Mouse (Mus musculus) olfactory bulb, adult 2 months (tissue): ENCODE results near the gene Sdhc. TPM values are rescaled to one million over a fixed set of nuclear protein-coding genes. Genes with fewer than 3 reads are reported as not detected.

Source experiments
- polyA plus RNA-seq: library from polyadenylated mRNA; stranded (reverse); fragments of >200 nt; gene quantifications from 2 replicates; pipeline ENCODE4 v1.2.4, GENCODE M21; 2012; ENCODE audit warnings: low replicate concordance; ENCODE audit not compliant: missing spikeins, insufficient read depth, insufficient read length

The Sdhc gene
- polyA plus RNA-seq, 1 experiment = not detected

Other genes starting within 250 kb of the Sdhc start
- gene Fcrlb, start 237.7 kb downstream of the Sdhc start, polyA plus RNA-seq = not detected in 2 replicates
- not detected in 2 replicates for gene Fcrla, start 223.0 kb downstream of the Sdhc start, polyA plus RNA-seq
- not detected in 2 replicates for gene Fcgr2b, start 174.1 kb downstream of the Sdhc start, polyA plus RNA-seq
- not detected in 2 replicates for gene Fcgr4, start 131.7 kb downstream of the Sdhc start, polyA plus RNA-seq
- not detected in 2 replicates for gene Fcgr3, start 85.7 kb downstream of the Sdhc start, polyA plus RNA-seq
- not detected in 2 replicates for gene Cfap126, start 36.7 kb downstream of the Sdhc start, polyA plus RNA-seq
- not detected in 2 replicates for gene Mpz, start 108 bp upstream of the Sdhc start, polyA plus RNA-seq
- gene Pcp4l1, start 45.7 kb upstream of the Sdhc start, polyA plus RNA-seq = 326 and 491 TPM in 2 replicates
- not detected in 2 replicates for gene Nr1i3, start 63.4 kb upstream of the Sdhc start, polyA plus RNA-seq
- not detected in 2 replicates for gene Tomm40l, start 71.9 kb upstream of the Sdhc start, polyA plus RNA-seq
- not detected in 2 replicates for gene Apoa2, start 74.5 kb upstream of the Sdhc start, polyA plus RNA-seq
- gene Fcer1g, start 83.8 kb upstream of the Sdhc start, polyA plus RNA-seq = not detected in 2 replicates
- not detected in 2 replicates for gene Adamts4, start 99.8 kb upstream of the Sdhc start, polyA plus RNA-seq
- 704 TPM in 1 of 2 replicates, not detected in the other for gene Ndufs2, start 100.8 kb upstream of the Sdhc start, polyA plus RNA-seq
- not detected in 2 replicates for gene B4galt3, start 119.7 kb upstream of the Sdhc start, polyA plus RNA-seq
- gene Ppox, start 130.6 kb upstream of the Sdhc start, polyA plus RNA-seq = not detected in 2 replicates
- not detected in 2 replicates for gene Usp21, start 137.4 kb upstream of the Sdhc start, polyA plus RNA-seq
- not detected in 2 replicates for gene Ufc1, start 144.4 kb upstream of the Sdhc start, polyA plus RNA-seq
- not detected in 2 replicates for gene Dedd, start 178.5 kb upstream of the Sdhc start, polyA plus RNA-seq
- gene Nit1, start 195.0 kb upstream of the Sdhc start, polyA plus RNA-seq = not detected in 2 replicates
- not detected in 2 replicates for gene Pfdn2, start 195.1 kb upstream of the Sdhc start, polyA plus RNA-seq
- not detected in 2 replicates for gene Klhdc9, start 210.2 kb upstream of the Sdhc start, polyA plus RNA-seq
- not detected in 2 replicates for gene Nectin4, start 219.5 kb upstream of the Sdhc start, polyA plus RNA-seq
- gene Arhgap30, start 238.4 kb upstream of the Sdhc start, polyA plus RNA-seq = 90.1 and 98.6 TPM in 2 replicates